Mouse (Mus musculus): ENCODE measurements around the gene Dscaml1. TPM values are rescaled to one million over a fixed set of nuclear protein-coding genes. Genes with fewer than 3 reads are reported as not detected.

Dscaml1 gene
- polyA plus RNA-seq, 1 experiment from 2014 or later = 0.17 TPM

GRCm38 (mm10) chr9:45433119-45433518, 6.7 kb downstream of the Dscaml1 start:
- no peaks in the 10 kb centered on the region for H3K9me3 ChIP-seq (ENCODE audit: control insufficient read depth, low read length)
- DNase-seq (ENCODE audit: low spot score) (no peak), ATAC-seq (ENCODE audit: low FRiP score, low TSS enrichment) (no peak)
- WGBS = 82% methylated on average over 9 of the region's 9 CpGs
- TF ChIP-seq EP300 (optimal IDR thresholded peaks at IDR 0.05) (no peak), CTCF (IDR thresholded peaks at IDR 0.05; ENCODE audit: low read depth) (no peak)
- no peak overlapping the region for H3K4me2 ChIP-seq (replicated peaks; ENCODE audit: low read depth)
- no peak overlapping the region for H3K27ac ChIP-seq (replicated peaks)
- no peak overlapping the region for H3K9ac ChIP-seq (ENCODE audit: low read length)
- no peak overlapping the region for H3K4me3 ChIP-seq (ENCODE audit: low read depth, low read length)
- no peaks in the 10 kb centered on the region for H3K4me1 ChIP-seq (replicated peaks; ENCODE audit: control insufficient read depth, insufficient read depth)
- peaks cover 22% of the 10 kb centered on the region for H3K27me3 ChIP-seq (ENCODE audit: control insufficient read depth, insufficient read depth, low read length)
- no peaks in the 10 kb centered on the region for H3K36me3 ChIP-seq (ENCODE audit: control insufficient read depth, insufficient read depth, low read length)

GRCm38 (mm10) chr9:45434171-45434570, 7.7 kb downstream of the Dscaml1 start:
- no peak overlapping the region for H3K27ac ChIP-seq (replicated peaks)
- no peak for DNase-seq (ENCODE audit: low spot score)
- H3K9ac ChIP-seq (ENCODE audit: low read length) = no peak overlapping the region
- 79% methylated on average over 2 of the region's 2 CpGs for WGBS
- no peak for ATAC-seq (ENCODE audit: low FRiP score, low TSS enrichment)
- peaks cover 22% of the 10 kb centered on the region for H3K27me3 ChIP-seq (ENCODE audit: control insufficient read depth, insufficient read depth, low read length)
- no peaks in the 10 kb centered on the region for H3K9me3 ChIP-seq (ENCODE audit: control insufficient read depth, low read length)
- no peak for TF ChIP-seq EP300 (optimal IDR thresholded peaks at IDR 0.05)
- TF ChIP-seq CTCF (IDR thresholded peaks at IDR 0.05; ENCODE audit: low read depth) = no peak
- no peaks in the 10 kb centered on the region for H3K36me3 ChIP-seq (ENCODE audit: control insufficient read depth, insufficient read depth, low read length)
- no peak overlapping the region for H3K4me2 ChIP-seq (replicated peaks; ENCODE audit: low read depth)
- H3K4me1 ChIP-seq (replicated peaks; ENCODE audit: control insufficient read depth, insufficient read depth) = no peaks in the 10 kb centered on the region
- H3K4me3 ChIP-seq (ENCODE audit: low read depth, low read length) = no peak overlapping the region

- no peaks in the 10 kb centered on the region for H3K27me3 ChIP-seq (ENCODE audit: control insufficient read depth, insufficient read depth, low read length)
- no peak overlapping the region for H3K27ac ChIP-seq (replicated peaks)
- no peak for DNase-seq (ENCODE audit: low spot score)
- TF ChIP-seq EP300 (optimal IDR thresholded peaks at IDR 0.05) = no peak
- no peak for TF ChIP-seq CTCF (IDR thresholded peaks at IDR 0.05; ENCODE audit: low read depth)
- no peaks in the 10 kb centered on the region for H3K9me3 ChIP-seq (ENCODE audit: control insufficient read depth, low read length)
- no peak overlapping the region for H3K4me2 ChIP-seq (replicated peaks; ENCODE audit: low read depth)
- H3K4me3 ChIP-seq (ENCODE audit: low read depth, low read length) = no peak overlapping the region
- H3K9ac ChIP-seq (ENCODE audit: low read length) = no peak overlapping the region
- ATAC-seq (ENCODE audit: low FRiP score, low TSS enrichment) = no peak
- no peaks in the 10 kb centered on the region for H3K36me3 ChIP-seq (ENCODE audit: control insufficient read depth, insufficient read depth, low read length)
- 52% methylated on average over 4 of the region's 4 CpGs for WGBS
- no peaks in the 10 kb centered on the region for H3K4me1 ChIP-seq (replicated peaks; ENCODE audit: control insufficient read depth, insufficient read depth)
These were observed 12.6 kb downstream of the Dscaml1 start for GRCm38 (mm10) chr9:45439025-45439424.

DNA sequence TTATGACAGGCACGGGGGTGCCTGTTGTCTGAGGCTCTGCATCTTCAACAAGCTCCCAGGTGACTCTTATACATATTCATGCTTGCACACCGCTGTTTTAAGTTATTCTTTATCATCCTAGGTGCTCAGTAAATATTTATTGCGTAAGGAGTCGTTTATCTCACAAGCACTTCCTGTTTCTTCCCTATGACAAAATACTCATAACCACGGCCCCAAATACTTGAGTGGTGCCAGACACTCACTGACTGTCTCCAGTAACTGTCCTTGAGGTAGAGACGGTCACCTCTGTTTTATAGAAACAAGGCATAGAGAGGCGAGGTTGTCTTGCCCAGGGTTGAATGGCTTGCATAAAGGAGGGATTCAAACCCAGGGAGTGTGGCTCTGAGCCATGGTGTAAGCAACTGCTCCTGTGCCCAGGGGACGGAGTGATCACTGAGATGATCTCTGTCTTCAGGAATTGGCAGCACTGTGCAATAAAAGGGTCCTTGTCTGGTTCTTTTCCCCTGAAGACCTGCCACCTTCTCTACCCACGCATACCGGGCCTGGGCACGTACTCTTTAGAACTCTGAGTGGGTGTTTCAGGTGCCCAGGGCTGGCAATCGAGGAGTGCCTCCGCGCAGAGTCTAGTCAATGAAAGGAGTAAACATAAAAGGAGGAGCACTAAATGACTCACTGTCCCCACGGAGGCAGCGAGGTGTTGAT, 13.8 kb downstream of the Dscaml1 start:
- ATAC-seq (ENCODE audit: low FRiP score, low TSS enrichment) (no peak), DNase-seq (ENCODE audit: low spot score) (no peak)
- Histone ChIP-seq H3K9me3 (ENCODE audit: control insufficient read depth, low read length) (no peaks in the 10 kb centered on the region), H3K4me2 (replicated peaks; ENCODE audit: low read depth) (no peak overlapping the region), H3K4me1 (replicated peaks; ENCODE audit: control insufficient read depth, insufficient read depth) (no peaks in the 10 kb centered on the region), H3K9ac (ENCODE audit: low read length) (no peak overlapping the region), H3K27me3 (ENCODE audit: control insufficient read depth, insufficient read depth, low read length) (no peaks in the 10 kb centered on the region), H3K4me3 (ENCODE audit: low read depth, low read length) (no peak overlapping the region), H3K27ac (replicated peaks) (no peak overlapping the region), H3K36me3 (ENCODE audit: control insufficient read depth, insufficient read depth, low read length) (no peaks in the 10 kb centered on the region)
- no peak for TF ChIP-seq CTCF (IDR thresholded peaks at IDR 0.05; ENCODE audit: low read depth)
- TF ChIP-seq EP300 (optimal IDR thresholded peaks at IDR 0.05) = no peak
- 55% methylated on average over 16 of the region's 16 CpGs for WGBS

DNA sequence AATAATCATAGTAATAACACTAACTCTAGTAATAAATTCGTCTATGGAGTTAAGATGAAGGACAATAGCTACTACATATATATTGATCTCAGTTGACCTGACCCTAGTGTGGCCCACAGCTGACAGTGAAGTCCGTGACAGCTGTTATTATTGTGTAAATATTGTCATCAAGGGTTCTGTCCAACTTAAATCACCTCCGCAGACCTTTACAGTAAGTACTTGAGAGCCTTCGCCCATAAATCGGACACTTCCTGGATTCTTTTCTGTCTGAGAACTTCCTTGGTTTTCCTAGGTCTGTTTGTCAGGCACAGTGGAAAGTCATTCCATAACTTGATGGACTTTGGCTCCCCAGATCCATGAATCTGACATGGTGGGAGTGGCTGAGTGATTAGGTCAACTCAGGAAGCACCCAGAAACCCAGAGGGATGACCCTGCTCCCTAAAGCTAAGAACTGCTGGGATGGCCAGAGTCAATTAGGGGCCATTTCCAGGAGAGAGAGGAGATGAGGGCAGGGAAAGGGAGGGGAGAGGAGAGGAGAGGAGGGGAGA, 17.9 kb downstream of the Dscaml1 start:
- Histone ChIP-seq H3K4me1 (replicated peaks; ENCODE audit: control insufficient read depth, insufficient read depth) (no peaks in the 10 kb centered on the region), H3K4me3 (ENCODE audit: low read depth, low read length) (no peak overlapping the region), H3K27ac (replicated peaks) (no peak overlapping the region), H3K27me3 (ENCODE audit: control insufficient read depth, insufficient read depth, low read length) (no peaks in the 10 kb centered on the region), H3K9me3 (ENCODE audit: control insufficient read depth, low read length) (no peaks in the 10 kb centered on the region), H3K9ac (ENCODE audit: low read length) (no peak overlapping the region), H3K36me3 (ENCODE audit: control insufficient read depth, insufficient read depth, low read length) (no peaks in the 10 kb centered on the region), H3K4me2 (replicated peaks; ENCODE audit: low read depth) (no peak overlapping the region)
- ATAC-seq (ENCODE audit: low FRiP score, low TSS enrichment) (no peak), DNase-seq (ENCODE audit: low spot score) (no peak)
- WGBS = 64% methylated on average over 5 of the region's 5 CpGs
- TF ChIP-seq CTCF (IDR thresholded peaks at IDR 0.05; ENCODE audit: low read depth) (no peak), EP300 (optimal IDR thresholded peaks at IDR 0.05) (no peak)

GRCm38 (mm10) chr9:45449658-45450057, 23.2 kb downstream of the Dscaml1 start:
- no peak overlapping the region for H3K4me2 ChIP-seq (replicated peaks; ENCODE audit: low read depth)
- WGBS = 88% methylated on average over 4 of the region's 4 CpGs
- no peak overlapping the region for H3K4me3 ChIP-seq (ENCODE audit: low read depth, low read length)
- H3K36me3 ChIP-seq (ENCODE audit: control insufficient read depth, insufficient read depth, low read length) = no peaks in the 10 kb centered on the region
- no peaks in the 10 kb centered on the region for H3K4me1 ChIP-seq (replicated peaks; ENCODE audit: control insufficient read depth, insufficient read depth)
- H3K27me3 ChIP-seq (ENCODE audit: control insufficient read depth, insufficient read depth, low read length) = no peaks in the 10 kb centered on the region
- TF ChIP-seq EP300 (optimal IDR thresholded peaks at IDR 0.05) (no peak), CTCF (IDR thresholded peaks at IDR 0.05; ENCODE audit: low read depth) (no peak)
- no peak overlapping the region for H3K9ac ChIP-seq (ENCODE audit: low read length)
- ATAC-seq (ENCODE audit: low FRiP score, low TSS enrichment) = no peak
- no peak for DNase-seq (ENCODE audit: low spot score)
- H3K27ac ChIP-seq (replicated peaks) = no peak overlapping the region
- H3K9me3 ChIP-seq (ENCODE audit: control insufficient read depth, low read length) = no peaks in the 10 kb centered on the region
